Mouse (Mus musculus) heart, embryonic 15.5 days (tissue): Measurements from ENCODE around the gene Ccr8. TPM values are rescaled to one million over a fixed set of nuclear protein-coding genes. Genes with fewer than 3 reads are reported as not detected.

Experiments used
- ATAC-seq: fragments of 200-750 bp; cut with Nextera tagmentation; replicated peaks from 2 replicates; pipeline ENCODE4 v1.8.0; 2017; ENCODE audit warnings: low read depth, moderate TSS enrichment; ENCODE audit not compliant: insufficient number of reproducible peaks, insufficient read depth, low FRiP score
- H3K27ac ChIP-seq: fragments of 300-500 bp; sonication (generic); 2 replicates; pipeline ENCODE4 v1.5.1; 2015; ENCODE audit warnings: mild to moderate bottlenecking, inconsistent platforms
- H3K27me3 ChIP-seq: fragments of 300-500 bp; sonication (generic); 2 replicates; pipeline ENCODE4 v1.6.1; 2015; ENCODE audit warnings: inconsistent platforms
- H3K36me3 ChIP-seq: fragments of 300-500 bp; sonication (generic); 2 replicates; pipeline ENCODE4 v1.6.1; 2015; ENCODE audit warnings: mild to moderate bottlenecking, inconsistent platforms
- H3K4me1 ChIP-seq: fragments of 300-500 bp; sonication (generic); replicated peaks from 2 replicates; pipeline ENCODE4 v1.6.1; 2015; ENCODE audit warnings: inconsistent platforms
- H3K4me2 ChIP-seq: fragments of 300-500 bp; sonication (generic); 2 replicates; pipeline ENCODE4 v1.6.1; 2015; ENCODE audit warnings: inconsistent platforms, mild to moderate bottlenecking, moderate library complexity
- H3K4me3 ChIP-seq: fragments of 300-500 bp; sonication (generic); 2 replicates; pipeline ENCODE4 v1.5.1; 2015; ENCODE audit warnings: mild to moderate bottlenecking, inconsistent platforms
- H3K9ac ChIP-seq: fragments of 300-500 bp; sonication (generic); 2 replicates; pipeline ENCODE4 v1.6.1; 2015; ENCODE audit warnings: mild to moderate bottlenecking, inconsistent platforms
- H3K9me3 ChIP-seq: fragments of 300-500 bp; sonication (generic); replicated peaks from 2 replicates; pipeline ENCODE4 v1.6.1; 2016; ENCODE audit warnings: inconsistent platforms
- WGBS: fragments of 180-500 bp; shearing (Covaris S2); methylation state at CpG from one replicate; pipeline ENCODE4 v1.1.7; 2015; ENCODE audit warnings: mixed read lengths; 5-methylcytosine and 5-hydroxymethylcytosine counted together
- polyA plus RNA-seq: library from polyadenylated mRNA; unstranded; fragments of >200 nt; fragmentation: Nextera tagmentation; extraction: Ambion mirVana; gene quantifications from 2 replicates; pipeline ENCODE4 v1.2.1, GENCODE M21; 2015

Ccr8 gene
- 0.62 and 1.6 TPM in 2 replicates for polyA plus RNA-seq

GRCm38 (mm10) chr9:120091696-120092238 is at the start of gene Ccr8:
Ccr8 (plus strand) TSS chr9:120092114.
- no peak for ATAC-seq
- 64% methylated on average over 5 of the region's 5 CpGs for WGBS
- Histone ChIP-seq H3K4me3 (no peak within 1 kb of the TSS), H3K36me3 (no peaks in the 10 kb centered on the region), H3K27me3 (no peaks in the 10 kb centered on the region), H3K9me3 (no peaks in the 10 kb centered on the region), H3K27ac (no peak within 1 kb of the TSS), H3K4me1 (no peaks in the 10 kb centered on the region), H3K9ac (no peak within 1 kb of the TSS), H3K4me2 (no peak within 1 kb of the TSS)

GRCm38 (mm10) chr9:120043115-120043514 is 48.8 kb upstream of the Ccr8 start:
- WGBS, result 74% methylated on average over 7 of the region's 7 CpGs
- no peaks in the 10 kb centered on the region for H3K27me3 ChIP-seq
- ATAC-seq, result no peak

GRCm38 (mm10) chr9:120048495-120048894 is 43.4 kb upstream of the Ccr8 start:
- WGBS, result 64% methylated on average over 6 of the region's 6 CpGs
- H3K9me3 ChIP-seq, result no peaks in the 10 kb centered on the region
- peaks cover 6% of the 10 kb centered on the region; the same call in 1 of the 2 replicates for H3K4me1 ChIP-seq
- no peak overlapping the region for H3K4me3 ChIP-seq
- no peak overlapping the region for H3K4me2 ChIP-seq
- no peaks in the 10 kb centered on the region; the same call in 1 of the 2 replicates for H3K27me3 ChIP-seq
- no peak overlapping the region for H3K9ac ChIP-seq
- ATAC-seq, result no peak
- H3K36me3 ChIP-seq, result no peaks in the 10 kb centered on the region
- H3K27ac ChIP-seq, result no peak overlapping the region

More at GRCm38 (mm10) chr9:120043115-120043514, 48.8 kb upstream of the Ccr8 start:
- Histone ChIP-seq H3K4me3 (no peak overlapping the region), H3K9ac (no peak overlapping the region), H3K36me3 (no peaks in the 10 kb centered on the region), H3K9me3 (no peaks in the 10 kb centered on the region), H3K27ac (no peak overlapping the region), H3K4me1 (peaks cover 3% of the 10 kb centered on the region; the same call in 1 of the 2 replicates), H3K4me2 (no peak overlapping the region)

DNA sequence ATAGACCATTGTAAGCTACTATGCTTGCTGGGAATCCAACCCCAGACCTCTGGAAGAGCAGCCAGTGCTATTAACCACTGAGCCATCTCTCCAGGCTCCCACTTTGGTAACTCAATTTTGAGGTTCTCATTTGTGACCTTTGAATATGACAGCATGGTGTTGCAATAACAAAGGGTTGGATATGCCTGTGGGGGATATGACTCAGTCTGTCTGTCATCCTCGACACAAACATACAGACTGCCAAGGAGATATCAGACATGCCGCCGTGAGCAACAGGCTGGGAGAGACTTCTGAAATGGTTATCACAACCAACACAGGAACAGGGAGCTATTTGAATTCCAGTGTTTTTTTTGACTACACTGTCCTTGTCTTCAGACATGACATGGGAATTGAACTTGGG is 42.5 kb upstream of the Ccr8 start:
- no peaks in the 10 kb centered on the region for H3K36me3 ChIP-seq
- no peak overlapping the region for H3K4me2 ChIP-seq
- ATAC-seq, result no peak
- WGBS, result 12% methylated on average over 3 of the region's 3 CpGs
- H3K4me1 ChIP-seq, result peaks cover 6% of the 10 kb centered on the region; the same call in 1 of the 2 replicates
- no peak overlapping the region for H3K4me3 ChIP-seq
- H3K9me3 ChIP-seq, result no peaks in the 10 kb centered on the region
- H3K27ac ChIP-seq, result no peak overlapping the region
- H3K27me3 ChIP-seq, result no peaks in the 10 kb centered on the region; the same call in 1 of the 2 replicates
- H3K9ac ChIP-seq, result no peak overlapping the region

GRCm38 (mm10) chr9:120054545-120055277 is 37.2 kb upstream of the Ccr8 start:
- ATAC-seq, result 0 out of 2 replicates have a peak, but pooled peaks have one; percentile 22
- WGBS, result 47% methylated on average over 8 of the region's 8 CpGs
- no peak overlapping the region for H3K9ac ChIP-seq

GRCm38 (mm10) chr9:120056201-120056600 is 35.7 kb upstream of the Ccr8 start:
- Histone ChIP-seq H3K27ac (no peak overlapping the region), H3K4me2 (no peak overlapping the region), H3K36me3 (no peaks in the 10 kb centered on the region), H3K9ac (no peak overlapping the region), H3K4me1 (no peaks in the 10 kb centered on the region), H3K27me3 (no peaks in the 10 kb centered on the region), H3K4me3 (no peak overlapping the region), H3K9me3 (no peaks in the 10 kb centered on the region)
- no peak for ATAC-seq
- WGBS, result 73% methylated on average over 9 of the region's 9 CpGs

More at GRCm38 (mm10) chr9:120054545-120055277, 37.2 kb upstream of the Ccr8 start:
- Histone ChIP-seq H3K4me2 (no peak overlapping the region), H3K4me3 (no peak overlapping the region), H3K9me3 (no peaks in the 10 kb centered on the region), H3K4me1 (no peaks in the 10 kb centered on the region), H3K36me3 (no peaks in the 10 kb centered on the region), H3K27ac (no peak overlapping the region), H3K27me3 (no peaks in the 10 kb centered on the region; the same call in 1 of the 2 replicates)

- Histone ChIP-seq H3K9ac (no peak overlapping the region), H3K4me1 (no peaks in the 10 kb centered on the region), H3K27me3 (no peaks in the 10 kb centered on the region), H3K4me2 (no peak overlapping the region), H3K4me3 (no peak overlapping the region), H3K27ac (no peak overlapping the region), H3K9me3 (no peaks in the 10 kb centered on the region), H3K36me3 (no peaks in the 10 kb centered on the region)
- WGBS, result 63% methylated on average over 3 of the region's 3 CpGs
- no peak for ATAC-seq
These were observed 33.2 kb upstream of the Ccr8 start for GRCm38 (mm10) chr9:120058730-120059129.

- H3K27ac ChIP-seq, result no peak overlapping the region
- WGBS, result 67% methylated on average over 4 of the region's 4 CpGs
These were observed 27.6 kb upstream of the Ccr8 start for GRCm38 (mm10) chr9:120064317-120064716.

GRCm38 (mm10) chr9:120067609-120068008 is 24.3 kb upstream of the Ccr8 start:
- H3K9ac ChIP-seq, result no peak overlapping the region
- H3K27ac ChIP-seq, result no peak overlapping the region
- 76% methylated on average over 2 of the region's 2 CpGs for WGBS
- no peaks in the 10 kb centered on the region for H3K36me3 ChIP-seq
- no peak for ATAC-seq
- no peak overlapping the region for H3K4me2 ChIP-seq
- H3K4me3 ChIP-seq, result no peak overlapping the region
- no peaks in the 10 kb centered on the region for H3K9me3 ChIP-seq
- H3K27me3 ChIP-seq, result no peaks in the 10 kb centered on the region
- no peaks in the 10 kb centered on the region for H3K4me1 ChIP-seq

More at GRCm38 (mm10) chr9:120064317-120064716, 27.6 kb upstream of the Ccr8 start:
- Histone ChIP-seq H3K9ac (no peak overlapping the region), H3K4me3 (no peak overlapping the region), H3K27me3 (no peaks in the 10 kb centered on the region), H3K4me2 (no peak overlapping the region), H3K4me1 (no peaks in the 10 kb centered on the region), H3K36me3 (no peaks in the 10 kb centered on the region), H3K9me3 (no peaks in the 10 kb centered on the region)
- ATAC-seq, result no peak

- Histone ChIP-seq H3K27me3 (no peaks in the 10 kb centered on the region), H3K4me2 (no peak overlapping the region), H3K27ac (no peak overlapping the region), H3K9ac (no peak overlapping the region), H3K4me3 (no peak overlapping the region), H3K4me1 (peaks cover 2% of the 10 kb centered on the region; the same call in 1 of the 2 replicates), H3K9me3 (no peaks in the 10 kb centered on the region), H3K36me3 (no peaks in the 10 kb centered on the region)
- no peak for ATAC-seq
- 47% methylated on average over 10 of the region's 10 CpGs for WGBS
These were observed 23.9 kb upstream of the Ccr8 start for GRCm38 (mm10) chr9:120068047-120068446.

DNA sequence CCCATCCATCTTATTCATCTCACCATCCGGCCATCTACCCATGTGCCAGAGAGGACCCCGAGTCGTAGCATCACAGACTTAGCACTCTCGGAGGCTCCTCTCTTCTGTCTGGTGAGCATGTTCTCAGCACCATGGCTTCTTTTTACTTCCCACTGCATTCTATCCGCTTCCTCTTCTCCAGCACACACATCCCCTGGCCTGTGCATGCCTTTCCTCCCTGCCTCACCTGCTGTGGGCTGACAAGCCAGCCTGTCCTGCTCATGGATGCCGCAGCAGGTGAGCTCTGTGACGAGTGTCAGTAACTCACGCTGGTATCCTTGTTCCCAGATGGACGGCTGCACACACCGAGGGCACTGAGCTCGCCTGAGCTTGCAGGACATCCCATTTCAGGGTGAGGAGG is 22.1 kb upstream of the Ccr8 start, which contains the start of gene Cx3cr1:
TSS of gene Cx3cr1 (minus strand) at position 101 of the 400 bp plus-strand sequence.
- Histone ChIP-seq H3K4me3 (no peak within 1 kb of the TSS), H3K9ac (no peak within 1 kb of the TSS), H3K27ac (no peak within 1 kb of the TSS), H3K36me3 (no peaks in the 10 kb centered on the region), H3K4me2 (no peak within 1 kb of the TSS), H3K4me1 (peaks cover 2% of the 10 kb centered on the region; the same call in 1 of the 2 replicates), H3K9me3 (no peaks in the 10 kb centered on the region), H3K27me3 (no peaks in the 10 kb centered on the region)
- no peak for ATAC-seq
- WGBS, result 79% methylated on average over 11 of the region's 11 CpGs
